Mouse (Mus musculus) retina, postnatal 1 day (tissue): ENCODE results near the gene Tmco1.

Experiments
- DNase-seq: peaks from one replicate; pipeline ENCODE4 v3.0.0-alpha.2; 2012

The Tmco1 gene

DNA sequence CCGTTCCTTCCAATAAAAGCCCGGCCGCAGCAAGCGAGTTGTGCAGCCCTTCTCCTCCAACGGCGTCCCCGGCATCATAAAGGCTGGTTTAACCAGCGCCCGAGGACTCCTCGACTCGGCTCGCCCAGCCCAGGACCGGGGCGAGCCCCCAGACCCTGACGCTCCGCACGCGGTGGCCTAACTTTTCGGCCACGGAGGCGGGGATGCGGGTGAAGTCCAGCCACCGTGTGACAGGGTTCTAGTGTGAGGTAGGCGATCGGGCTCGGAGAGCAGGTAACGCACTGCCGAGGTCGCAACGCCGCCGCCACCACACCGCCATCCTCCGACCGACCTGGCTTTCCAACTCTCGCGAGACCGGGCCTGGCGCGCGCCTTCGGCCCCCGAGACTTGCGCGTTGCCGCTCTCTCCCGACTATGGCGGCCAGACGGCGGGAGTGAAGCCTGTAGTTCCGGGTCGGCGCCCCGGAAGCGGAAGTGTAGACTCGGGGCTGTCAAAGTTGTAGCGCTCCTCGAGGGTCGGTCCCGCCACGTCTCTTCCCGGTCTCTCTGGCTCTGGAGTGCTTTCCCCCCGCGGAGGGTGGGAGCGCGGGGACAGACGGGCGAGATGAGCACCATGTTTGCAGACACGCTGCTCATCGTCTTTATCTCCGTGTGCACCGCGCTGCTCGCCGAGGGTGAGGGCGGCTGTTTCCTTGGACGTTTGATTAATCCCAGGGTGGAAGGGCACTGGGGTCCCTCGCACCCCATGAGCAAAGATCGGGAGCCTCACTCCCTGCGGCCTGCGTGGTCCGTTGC lies at the start of gene Tmco1:
Tmco1 (plus strand) TSS at position 118 of the 794 bp plus-strand sequence.
- DNase-seq = peak; percentile 98

GRCm38 (mm10) chr1:167259702-167260101 lies 48.5 kb upstream of the Tmco1 start:
- no peak for DNase-seq

DNA sequence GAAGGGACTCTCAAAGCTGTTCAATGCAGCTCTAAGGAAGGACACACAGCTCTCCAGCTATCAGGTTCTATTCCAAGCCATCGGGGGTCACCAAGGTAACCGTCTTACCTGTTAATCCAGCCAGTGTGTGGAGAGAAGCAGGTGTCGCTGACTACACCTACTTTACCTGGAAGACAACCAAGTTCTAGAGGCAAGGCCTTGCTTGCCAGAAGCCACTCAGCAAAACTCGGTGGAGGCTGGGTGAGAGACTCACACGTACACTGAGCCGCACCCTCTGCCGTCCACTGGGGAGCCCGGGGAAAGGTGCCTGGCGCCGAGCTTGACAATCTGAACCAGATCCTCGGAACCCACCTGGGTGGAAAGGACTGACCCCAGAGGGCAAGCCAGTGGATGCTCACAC lies 46.4 kb upstream of the Tmco1 start:
- DNase-seq = no peak

DNA sequence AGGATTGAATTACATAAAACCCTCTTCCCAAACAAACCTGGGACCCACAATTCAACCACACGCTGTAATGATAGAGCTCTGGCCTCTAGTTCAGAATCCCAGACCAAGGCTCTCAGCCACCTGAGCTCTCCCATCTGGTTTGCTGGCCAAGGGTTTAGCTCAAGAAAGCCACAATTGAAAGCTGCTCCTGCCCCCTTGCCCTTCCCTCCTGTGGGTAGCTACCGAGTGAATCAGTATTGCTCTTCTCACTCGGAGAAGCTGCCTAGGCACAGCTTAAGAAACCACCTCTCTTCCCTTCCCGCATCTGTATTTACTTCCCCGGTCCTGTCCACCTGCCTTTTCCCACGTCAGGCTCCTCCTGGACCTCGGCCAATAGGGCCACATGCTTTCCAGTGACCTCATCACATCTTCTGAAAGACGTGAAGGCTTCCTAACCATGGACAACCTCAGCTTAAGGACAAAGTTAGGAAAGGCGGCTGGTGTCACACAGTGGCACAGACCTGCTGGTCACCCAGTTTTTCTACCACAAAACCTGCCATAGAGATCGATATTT lies 45.6 kb upstream of the Tmco1 start:
- DNase-seq = no peak

DNA sequence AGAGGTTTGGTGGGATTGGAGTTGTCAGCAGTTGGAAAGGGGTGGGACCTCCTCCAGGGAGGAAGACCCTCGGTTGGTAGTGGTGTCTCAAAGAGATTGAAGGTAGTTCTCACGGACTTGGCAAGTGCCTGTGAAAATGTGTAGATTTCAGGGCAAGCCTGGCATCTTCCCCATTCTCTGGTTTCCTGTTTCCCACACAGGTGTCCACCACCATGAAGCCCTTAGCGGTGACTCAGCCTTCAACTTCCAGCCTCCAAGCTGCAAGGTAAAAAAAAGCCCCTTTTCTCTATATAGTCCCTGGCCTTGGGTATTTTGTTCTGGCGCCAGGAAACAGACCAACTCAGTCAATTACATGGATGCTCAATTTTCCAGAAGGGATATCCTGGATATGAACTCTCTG lies 42.8 kb upstream of the Tmco1 start:
- no peak for DNase-seq

DNA sequence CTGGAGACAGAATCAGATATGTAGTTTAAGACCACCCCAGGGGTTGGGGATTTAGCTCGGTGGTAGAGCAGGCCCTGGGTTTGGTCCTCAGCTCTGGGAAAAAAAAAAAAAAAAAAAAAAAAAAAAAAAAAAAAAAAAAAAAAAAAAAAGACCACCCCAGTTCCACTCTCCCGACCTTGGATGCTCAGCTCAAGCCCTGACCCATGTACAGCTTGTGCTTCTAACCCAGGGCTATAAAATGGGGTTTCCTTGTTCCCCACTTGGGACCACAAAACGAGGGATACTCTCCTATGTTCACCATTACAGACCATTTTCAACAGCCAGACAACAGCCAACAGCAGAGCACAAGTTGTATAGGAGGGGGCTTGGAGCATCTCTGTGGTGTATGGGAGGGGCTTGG lies 41.5 kb upstream of the Tmco1 start:
- no peak for DNase-seq

- no peak for DNase-seq
These were observed 39.7 kb upstream of the Tmco1 start for GRCm38 (mm10) chr1:167268360-167269063.

GRCm38 (mm10) chr1:167269350-167269811 lies 38.8 kb upstream of the Tmco1 start:
- no peak for DNase-seq

DNA sequence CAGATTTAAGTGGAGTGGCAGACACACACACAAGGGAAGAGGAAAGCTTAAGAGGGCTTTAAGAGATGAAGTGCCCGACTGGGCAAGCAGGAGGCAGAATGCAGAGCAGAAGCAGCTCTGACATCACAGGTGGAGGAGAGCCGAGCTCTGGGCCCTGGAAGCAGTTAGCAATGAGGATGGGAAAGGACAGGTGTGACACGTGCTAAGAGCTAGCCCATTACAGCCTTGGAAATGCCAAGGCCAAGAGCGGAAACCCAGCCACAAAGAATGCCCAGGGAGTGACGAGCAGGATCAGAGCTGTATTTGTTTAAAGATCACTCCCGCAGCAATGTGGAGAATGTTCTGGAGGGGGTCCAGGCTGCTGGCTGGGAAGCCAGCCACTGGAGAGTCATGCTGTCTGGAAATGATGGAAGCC lies 38.3 kb upstream of the Tmco1 start:
- DNase-seq = no peak

- peak; percentile 70 for DNase-seq
These were observed 37.7 kb upstream of the Tmco1 start for GRCm38 (mm10) chr1:167270342-167271111.

DNA sequence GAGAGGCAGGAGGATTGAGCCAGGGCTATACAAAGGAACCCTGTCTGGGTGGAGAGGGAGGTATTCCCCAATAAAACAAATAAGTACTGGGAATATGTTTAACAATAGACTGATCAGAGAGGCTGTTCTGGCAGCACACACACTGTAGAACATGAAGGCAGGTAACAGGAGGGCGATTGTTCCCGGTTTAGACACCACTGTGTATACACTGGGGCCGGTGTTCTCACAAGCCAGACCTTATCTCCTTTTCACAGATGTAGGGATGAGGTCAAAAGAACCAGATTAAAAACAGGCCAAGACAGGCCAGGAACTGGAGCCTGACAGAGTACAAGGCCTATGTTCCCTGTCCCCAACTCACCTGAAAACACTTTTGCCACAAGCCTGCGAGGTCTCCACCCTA lies 36.9 kb upstream of the Tmco1 start:
- no peak for DNase-seq

- no peak for DNase-seq
These were observed 36.3 kb upstream of the Tmco1 start for GRCm38 (mm10) chr1:167271841-167272240.

DNA sequence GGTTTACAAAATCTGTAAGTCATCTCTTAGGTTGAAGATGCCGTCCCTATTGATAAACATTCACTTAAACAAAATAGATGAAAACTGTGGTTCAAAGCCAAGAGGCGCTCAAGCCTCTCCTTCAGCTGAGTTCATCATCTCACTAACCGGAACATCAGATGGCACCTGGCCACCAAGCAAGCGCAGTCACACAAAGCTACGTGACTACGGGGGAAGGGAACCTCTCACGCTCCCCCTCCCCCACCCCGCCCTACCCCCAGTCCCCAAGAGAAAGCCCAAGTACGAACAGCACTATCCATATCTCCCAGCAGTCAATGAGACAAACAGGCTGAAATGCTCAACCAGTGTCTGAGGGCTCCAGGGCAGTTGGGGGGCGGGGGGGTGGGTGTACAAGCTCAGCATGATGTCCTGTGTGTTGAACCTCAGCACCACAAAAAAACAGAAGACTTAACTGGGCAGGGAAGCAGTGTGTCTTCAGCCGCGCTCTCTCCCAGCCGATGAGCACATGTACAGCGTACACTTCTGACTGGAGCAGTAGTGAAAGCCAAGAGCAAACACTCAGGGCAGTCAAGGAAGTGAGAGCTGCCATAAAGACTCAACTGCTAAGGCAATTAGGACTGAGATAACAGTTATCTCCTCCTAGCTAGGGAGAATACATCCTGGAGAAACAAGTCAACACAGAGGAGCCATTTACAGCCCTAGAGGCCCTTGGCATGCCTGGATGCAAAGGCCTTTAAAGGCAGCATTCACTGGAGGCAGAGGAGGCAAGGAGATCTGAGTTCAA lies 34.6 kb upstream of the Tmco1 start:
- DNase-seq = no peak

DNA sequence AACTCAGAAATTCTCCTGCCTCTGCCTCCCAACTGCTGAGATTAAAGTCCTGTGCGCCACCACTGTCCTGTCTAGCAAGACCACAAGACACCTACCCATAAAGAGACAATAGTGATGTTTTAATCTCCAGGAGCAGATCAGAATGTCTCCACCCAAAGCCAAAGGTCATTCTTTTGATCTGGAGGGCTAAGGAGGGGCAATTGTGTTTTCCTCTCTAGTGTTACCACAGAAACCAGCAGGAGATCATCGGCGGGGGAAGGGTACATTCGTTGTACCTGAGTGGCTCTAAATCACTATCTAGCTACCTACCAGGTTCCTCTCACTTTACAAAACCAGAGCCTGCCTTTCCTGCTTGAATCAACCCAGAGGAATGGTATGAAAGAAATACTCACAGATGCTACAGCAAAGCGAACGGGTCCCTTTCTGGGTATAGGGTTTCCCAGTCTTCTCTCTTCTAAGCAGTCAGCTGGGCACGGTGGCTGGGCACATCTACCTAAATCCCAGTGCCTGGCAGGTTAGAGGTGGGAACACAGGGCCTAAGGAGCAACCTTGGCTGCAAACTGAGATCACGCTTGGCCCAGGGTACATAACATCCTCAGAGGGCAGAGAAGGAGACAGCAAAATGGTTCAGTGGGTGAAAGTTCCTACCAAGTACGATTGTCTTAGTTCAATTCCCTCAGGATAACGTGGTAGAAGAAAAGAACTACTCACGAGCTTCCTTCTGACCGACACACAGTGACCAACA lies 33.4 kb upstream of the Tmco1 start:
- DNase-seq = no peak

DNA sequence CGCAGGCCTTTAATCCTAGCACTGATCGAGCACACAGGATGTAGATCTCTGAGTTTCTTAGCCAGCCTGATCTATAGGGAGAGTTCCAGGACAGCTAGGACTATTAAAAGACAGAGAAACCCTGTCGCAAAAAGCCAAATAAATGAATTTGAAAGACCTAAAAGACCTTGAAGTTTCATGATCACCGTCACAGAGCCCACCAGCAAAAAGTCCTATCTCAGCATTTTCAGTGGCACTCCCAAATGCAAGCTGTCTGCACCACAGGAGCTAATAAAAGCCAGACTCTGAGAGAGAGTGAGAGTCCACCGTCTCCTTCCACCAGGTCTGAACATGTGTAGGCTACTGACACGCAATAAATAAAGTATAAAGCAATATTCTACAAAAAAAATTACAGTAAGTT lies 29.8 kb upstream of the Tmco1 start:
- DNase-seq = no peak

DNA sequence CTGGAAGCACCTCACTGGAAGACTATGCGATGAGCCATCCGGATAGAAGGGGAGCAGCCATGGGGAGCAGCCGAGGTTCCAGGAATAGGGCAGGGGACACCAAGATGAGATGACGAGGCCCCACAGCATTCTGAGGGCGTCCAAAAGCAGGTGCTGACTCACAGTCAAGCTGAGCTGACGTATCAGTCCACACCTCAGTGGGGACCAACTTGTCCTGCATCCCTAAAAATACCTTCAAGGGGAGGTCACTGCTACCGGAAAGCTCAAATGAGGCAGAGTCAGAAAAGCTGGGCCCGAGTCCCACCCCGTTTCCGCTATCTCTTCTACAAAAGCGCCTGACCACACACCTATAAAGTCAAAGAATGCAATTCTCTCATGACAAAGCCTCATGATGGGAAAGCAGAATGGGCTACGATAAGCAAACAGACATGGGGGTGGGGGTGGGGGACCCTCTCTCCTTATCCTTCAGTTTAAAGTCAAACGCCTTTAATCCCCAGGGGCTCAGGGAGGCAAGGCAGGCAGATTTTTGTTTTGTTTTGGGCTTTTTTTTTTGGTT lies 28.9 kb upstream of the Tmco1 start:
- no peak for DNase-seq

- DNase-seq = no peak
These were observed 28.1 kb upstream of the Tmco1 start for GRCm38 (mm10) chr1:167280061-167280460.

- DNase-seq = no peak
These were observed 26.1 kb upstream of the Tmco1 start for GRCm38 (mm10) chr1:167282112-167282511.

- DNase-seq = no peak
These were observed 25.4 kb upstream of the Tmco1 start for GRCm38 (mm10) chr1:167282768-167283167.

GRCm38 (mm10) chr1:167283441-167284257 lies 24.5 kb upstream of the Tmco1 start:
- peak; percentile 78 for DNase-seq
